Mouse (Mus musculus) kidney, embryonic 14.5 days (tissue): ENCODE data around the gene Ralgapa2. TPM values are rescaled to one million over a fixed set of nuclear protein-coding genes. Genes with fewer than 3 reads are reported as not detected.

ENCODE experiments used
- ATAC-seq: fragments of 200-750 bp; cut with Nextera tagmentation; 2 replicates; pipeline ENCODE4 v1.8.0; 2017; ENCODE audit warnings: moderate number of reproducible peaks, mild to moderate bottlenecking, moderate TSS enrichment, moderate library complexity; ENCODE audit not compliant: low FRiP score, low TSS enrichment
- H3K27ac ChIP-seq: fragments of 300-500 bp; sonication (generic); 2 replicates; pipeline ENCODE4 v1.5.1; 2014; ENCODE audit warnings: low read depth, mild to moderate bottlenecking, low read length, moderate library complexity, mixed read lengths
- H3K27me3 ChIP-seq: fragments of 300-500 bp; sonication (generic); 2 replicates; pipeline ENCODE4 v1.6.1; 2014; ENCODE audit warnings: mild to moderate bottlenecking, low read length; ENCODE audit not compliant: control insufficient read depth, insufficient read depth
- H3K36me3 ChIP-seq: fragments of 300-500 bp; sonication (generic); 2 replicates; pipeline ENCODE4 v1.6.1; 2014; ENCODE audit warnings: low read length, mixed read lengths; ENCODE audit not compliant: control insufficient read depth, insufficient read depth
- H3K4me1 ChIP-seq: fragments of 300-500 bp; sonication (generic); 2 replicates; pipeline ENCODE4 v1.6.1; 2014; ENCODE audit warnings: low read length, mixed read lengths; ENCODE audit not compliant: control insufficient read depth, insufficient read depth
- H3K4me2 ChIP-seq: fragments of 300-500 bp; sonication (generic); replicated peaks from 2 replicates; pipeline ENCODE4 v1.6.1; 2014; ENCODE audit warnings: low read depth, mild to moderate bottlenecking, low read length
- H3K4me3 ChIP-seq: fragments of 300-500 bp; sonication (generic); 2 replicates; pipeline ENCODE4 v1.5.1; 2014; ENCODE audit warnings: mild to moderate bottlenecking, low read length
- H3K9ac ChIP-seq: fragments of 300-500 bp; sonication (generic); 2 replicates; pipeline ENCODE4 v1.6.1; 2014; ENCODE audit warnings: low read depth, mild to moderate bottlenecking, low read length, moderate library complexity
- H3K9me3 ChIP-seq: fragments of 300-500 bp; sonication (generic); 2 replicates; pipeline ENCODE4 v1.6.1; 2016; ENCODE audit warnings: low read length; ENCODE audit not compliant: control insufficient read depth
- WGBS: fragments of 180-500 bp; shearing (Covaris S2); extraction: QIAGEN DNeasy Blood & Tissue Kit; methylation state at CpG from one replicate; pipeline ENCODE4 v1.1.7; 2014; 5-methylcytosine and 5-hydroxymethylcytosine counted together
- polyA plus RNA-seq: library from polyadenylated mRNA; unstranded; fragments of >200 nt; fragmentation: Nextera tagmentation; extraction: Ambion mirVana; gene quantifications from 2 replicates; pipeline ENCODE4 v1.2.1, GENCODE M21; 2014

Gene Ralgapa2
- polyA plus RNA-seq, 1 experiment from 2014 or later, result 8.5 TPM

DNA sequence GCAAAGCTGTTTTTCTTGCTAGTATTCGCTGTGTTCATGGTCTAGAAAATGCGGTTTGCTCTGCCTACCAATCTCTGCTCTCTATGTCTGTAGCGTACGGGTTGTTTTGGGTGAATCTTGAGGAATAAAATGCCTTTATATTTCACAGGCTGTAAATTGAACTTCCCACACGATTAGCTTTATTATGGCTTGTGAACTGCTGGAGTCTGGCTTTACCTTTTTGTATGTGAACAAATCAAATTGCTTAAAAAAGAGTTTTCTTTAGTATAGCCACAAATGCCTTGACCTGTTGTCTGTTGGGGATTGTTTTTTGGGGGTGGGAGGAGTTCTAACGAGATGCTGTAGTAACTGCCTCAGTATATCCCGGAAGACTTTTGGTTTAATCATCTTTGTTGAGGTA is 288.0 kb downstream of the Ralgapa2 start:
- Histone ChIP-seq H3K9me3 (no peaks in the 10 kb centered on the region), H3K4me3 (no peak overlapping the region), H3K27ac (no peak overlapping the region), H3K27me3 (peaks cover 88% of the 10 kb centered on the region), H3K9ac (no peak overlapping the region), H3K4me2 (no peak overlapping the region), H3K36me3 (no peaks in the 10 kb centered on the region), H3K4me1 (peaks cover 20% of the 10 kb centered on the region)
- no peak for ATAC-seq
- WGBS, result 11% methylated on average over 7 of the region's 7 CpGs

DNA sequence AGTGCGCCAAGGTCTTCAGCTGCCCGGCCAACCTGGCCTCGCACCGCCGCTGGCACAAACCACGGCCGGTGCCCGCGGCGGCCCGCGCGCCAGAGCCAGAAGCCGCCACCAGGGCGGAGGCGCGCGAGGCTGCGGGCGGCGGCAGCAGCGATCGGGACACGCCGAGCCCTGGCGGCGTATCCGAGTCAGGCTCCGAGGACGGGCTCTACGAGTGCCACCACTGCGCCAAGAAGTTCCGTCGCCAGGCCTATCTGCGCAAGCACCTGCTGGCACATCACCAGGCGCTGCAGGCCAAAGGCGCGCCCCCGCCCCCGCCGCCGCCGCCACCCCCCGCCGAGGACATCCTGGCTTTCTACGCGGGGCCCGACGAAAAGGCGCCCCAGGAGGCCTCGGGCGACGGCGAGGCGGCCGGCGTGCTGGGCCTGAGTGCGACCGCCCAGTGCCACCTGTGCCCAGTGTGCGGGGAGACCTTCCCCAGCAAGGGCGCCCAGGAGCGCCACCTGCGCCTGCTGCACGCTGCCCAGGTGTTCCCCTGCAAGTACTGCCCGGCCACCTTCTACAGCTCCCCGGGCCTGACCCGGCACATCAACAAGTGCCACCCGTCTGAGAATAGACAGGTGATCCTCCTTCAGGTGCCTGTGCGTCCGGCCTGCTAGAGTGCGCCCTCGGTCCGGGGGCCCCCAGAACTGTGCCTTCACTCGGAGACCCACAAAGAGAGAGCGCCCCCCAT is 288.8 kb downstream of the Ralgapa2 start:
- no peak overlapping the region for H3K9ac ChIP-seq
- peak overlapping the region; percentile 49 for H3K4me3 ChIP-seq
- H3K4me1 ChIP-seq, result peaks cover 20% of the 10 kb centered on the region
- H3K4me2 ChIP-seq, result peak overlapping the region; percentile 96
- ATAC-seq, result no peak
- no peaks in the 10 kb centered on the region for H3K36me3 ChIP-seq
- H3K9me3 ChIP-seq, result no peaks in the 10 kb centered on the region
- H3K27me3 ChIP-seq, result peaks cover 95% of the 10 kb centered on the region
- no peak overlapping the region for H3K27ac ChIP-seq
- under 1% methylated on average over 48 of the region's 75 CpGs for WGBS

DNA sequence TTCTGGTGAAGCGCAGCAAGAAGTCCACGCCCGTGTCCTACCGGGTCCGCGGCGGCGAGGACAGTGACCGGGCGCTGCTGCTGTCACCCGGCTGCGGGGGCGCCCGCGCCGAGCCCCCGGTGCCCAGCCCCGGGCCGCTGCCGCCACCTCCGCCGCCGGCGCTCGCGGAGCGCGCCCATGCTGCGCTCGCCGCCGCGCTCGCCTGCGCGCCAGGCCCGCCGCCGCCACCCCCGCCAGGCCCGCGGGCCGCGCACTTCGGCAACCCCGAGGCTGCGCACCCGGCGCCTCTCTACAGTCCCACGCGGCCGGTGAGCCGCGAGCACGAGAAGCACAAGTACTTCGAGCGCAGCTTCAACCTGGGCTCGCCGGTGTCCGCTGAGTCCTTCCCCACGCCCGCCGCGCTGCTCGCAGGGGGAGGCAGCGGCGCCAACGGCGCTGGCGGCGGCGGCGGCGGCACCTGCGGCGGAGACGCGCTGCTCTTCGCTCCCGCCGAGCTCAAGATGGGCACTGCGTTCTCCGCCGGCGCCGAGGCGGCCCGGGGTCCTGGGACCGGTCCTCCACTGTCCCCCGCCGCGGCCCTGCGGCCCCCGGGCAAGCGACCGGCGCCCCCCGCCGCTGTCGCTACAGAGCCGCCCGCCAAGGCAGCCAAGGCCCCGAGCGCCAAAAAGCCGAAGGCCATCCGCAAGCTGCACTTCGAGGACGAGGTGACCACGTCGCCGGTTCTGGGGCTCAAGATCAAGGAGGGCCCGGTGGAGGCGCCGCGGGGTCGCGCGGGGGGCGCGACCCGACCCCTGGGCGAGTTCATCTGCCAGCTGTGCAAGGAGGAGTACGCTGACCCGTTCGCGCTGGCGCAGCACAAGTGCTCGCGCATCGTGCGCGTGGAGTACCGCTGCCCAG is 289.6 kb downstream of the Ralgapa2 start:
- no peaks in the 10 kb centered on the region for H3K9me3 ChIP-seq
- peak overlapping the region; percentile 44 for H3K9ac ChIP-seq
- peaks cover 95% of the 10 kb centered on the region for H3K27me3 ChIP-seq
- no peaks in the 10 kb centered on the region for H3K36me3 ChIP-seq
- peak overlapping the region; percentile 96 for H3K4me2 ChIP-seq
- peak overlapping the region; percentile 49 for H3K4me3 ChIP-seq
- peak; percentile 1; the same call in 1 of the 2 replicates for ATAC-seq
- WGBS, result under 1% methylated on average over 117 of the region's 133 CpGs
- peaks cover 20% of the 10 kb centered on the region for H3K4me1 ChIP-seq
- H3K27ac ChIP-seq, result no peak overlapping the region

DNA sequence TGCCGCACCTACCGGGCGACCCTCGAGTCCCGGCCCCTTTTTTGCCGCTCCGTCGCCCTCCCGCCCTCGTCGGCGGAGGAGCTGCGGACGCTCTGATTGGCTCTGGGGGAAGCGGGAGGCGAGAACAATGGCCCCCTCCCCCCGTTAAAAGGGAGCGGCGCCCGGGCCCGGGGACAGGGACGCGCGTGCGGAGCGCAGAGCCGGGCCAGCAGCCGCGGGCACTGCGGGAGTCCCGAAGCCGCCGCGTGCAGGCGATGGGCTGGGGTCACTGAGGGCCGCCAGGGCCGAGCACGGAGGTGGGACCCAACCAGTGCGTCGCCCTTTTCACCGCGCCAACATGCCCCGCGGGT is 290.2 kb downstream of the Ralgapa2 start:
- 1% methylated on average over 35 of the region's 44 CpGs for WGBS
- Histone ChIP-seq H3K36me3 (no peaks in the 10 kb centered on the region), H3K4me2 (peak overlapping the region; percentile 96), H3K4me1 (peaks cover 20% of the 10 kb centered on the region), H3K9ac (peak overlapping the region; percentile 44; the same call in 1 of the 2 replicates), H3K4me3 (peak overlapping the region; percentile 49), H3K9me3 (no peaks in the 10 kb centered on the region), H3K27me3 (peaks cover 94% of the 10 kb centered on the region), H3K27ac (no peak overlapping the region)
- peak; percentile 56 for ATAC-seq

DNA sequence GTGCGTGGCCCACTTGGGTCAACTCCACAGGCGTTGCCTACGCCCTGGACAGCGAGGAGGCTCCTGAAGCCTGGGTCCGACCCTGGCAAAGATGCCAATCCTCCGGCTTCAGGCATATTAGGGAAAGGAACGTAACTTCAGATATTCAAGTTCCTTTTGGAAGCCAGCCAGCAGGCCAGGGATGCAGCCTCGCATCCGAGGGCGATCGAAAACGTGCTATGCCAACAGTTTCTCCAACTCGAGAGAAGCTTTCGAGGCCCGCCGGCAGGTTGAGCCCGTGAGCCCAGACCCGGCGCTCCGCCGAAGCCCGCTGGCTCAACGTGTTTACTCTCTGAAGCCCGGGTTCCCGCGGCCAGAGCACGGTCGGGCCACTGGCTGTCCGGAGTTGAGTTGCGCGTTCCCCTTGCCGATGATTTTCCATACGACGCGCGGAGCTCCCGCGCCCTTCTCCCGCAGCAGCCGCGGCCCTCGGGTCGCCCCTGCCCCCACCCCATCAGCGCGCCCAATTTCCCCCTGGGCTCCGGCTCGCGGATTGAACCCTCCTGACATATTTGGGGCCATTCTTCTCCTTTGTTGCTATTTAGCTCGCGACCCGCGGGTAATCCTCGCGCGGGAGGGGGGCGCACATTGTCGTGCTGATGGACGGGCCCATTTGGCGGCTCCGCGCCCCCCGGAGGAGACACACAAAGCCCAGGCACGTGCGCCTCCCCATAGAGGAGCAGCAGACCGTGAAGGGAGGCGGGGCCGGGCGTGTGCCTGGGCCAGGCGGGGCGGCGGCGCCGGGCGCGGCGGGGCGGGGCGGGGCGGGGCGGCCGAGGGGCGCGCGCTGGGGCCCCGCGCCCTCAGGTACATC is 290.8 kb downstream of the Ralgapa2 start, which contains the start of gene Insm1:
Gene Insm1 (plus strand): TSS at position 846 of the 853 bp plus-strand sequence.
- no peaks in the 10 kb centered on the region for H3K9me3 ChIP-seq
- H3K27me3 ChIP-seq, result peaks cover 94% of the 10 kb centered on the region
- peaks cover 20% of the 10 kb centered on the region for H3K4me1 ChIP-seq
- WGBS, result under 1% methylated on average over 74 of the region's 86 CpGs
- peak within 1 kb of the TSS; percentile 44 for H3K9ac ChIP-seq
- H3K36me3 ChIP-seq, result no peaks in the 10 kb centered on the region
- H3K27ac ChIP-seq, result no peak within 1 kb of the TSS
- peak within 1 kb of the TSS; percentile 96 for H3K4me2 ChIP-seq
- ATAC-seq, result peak; percentile 74
- H3K4me3 ChIP-seq, result peak within 1 kb of the TSS; percentile 49

DNA sequence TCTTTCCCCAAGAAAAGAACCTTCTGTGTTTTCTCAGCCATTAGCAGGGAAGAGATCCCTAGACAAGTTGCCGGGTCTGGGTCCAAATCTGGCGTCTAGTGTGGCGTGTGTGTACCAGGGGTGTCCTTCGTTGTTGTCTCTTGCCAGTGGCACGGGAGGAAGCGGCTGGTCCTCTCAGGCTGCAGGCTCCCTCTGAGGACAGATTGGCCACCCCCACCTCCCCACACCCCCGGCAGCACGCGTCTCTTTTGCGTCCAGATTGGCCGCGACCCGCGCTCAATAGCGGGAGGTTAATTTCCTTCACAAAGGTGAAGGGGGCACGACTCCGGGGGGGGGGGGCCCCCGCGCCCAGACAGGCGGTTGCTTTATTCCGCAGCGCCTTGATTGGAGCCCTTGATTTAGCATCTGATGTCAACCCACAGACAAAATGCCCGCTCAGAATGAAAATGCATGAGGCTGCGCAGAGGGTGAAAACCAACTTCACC is 291.5 kb downstream of the Ralgapa2 start:
- Histone ChIP-seq H3K27ac (no peak overlapping the region), H3K36me3 (no peaks in the 10 kb centered on the region), H3K4me2 (peak overlapping the region; percentile 96; the same call in 1 of the 2 replicates), H3K27me3 (peaks cover 94% of the 10 kb centered on the region), H3K4me3 (peak overlapping the region; percentile 49), H3K9me3 (no peaks in the 10 kb centered on the region), H3K4me1 (peaks cover 20% of the 10 kb centered on the region), H3K9ac (no peak overlapping the region)
- 1% methylated on average over 24 of the region's 24 CpGs for WGBS
- no peak for ATAC-seq

DNA sequence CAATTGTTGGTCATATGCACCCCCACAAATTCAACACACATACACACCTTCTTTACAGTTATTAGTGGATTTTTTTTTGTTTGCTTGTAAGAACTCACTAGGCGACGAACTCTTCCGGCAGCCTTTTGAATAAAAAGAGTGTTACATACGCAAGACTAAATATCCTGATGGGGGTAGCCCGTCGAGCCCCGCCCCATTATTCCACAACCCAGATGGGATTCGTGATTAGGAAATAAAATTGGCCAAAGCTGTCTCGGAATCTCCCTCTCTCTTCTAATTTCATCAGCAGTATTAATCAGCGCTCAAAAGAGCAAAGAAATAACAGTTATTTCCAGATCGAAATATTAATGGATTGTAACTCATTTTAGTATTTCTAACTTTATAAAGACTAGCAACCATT is 292.4 kb downstream of the Ralgapa2 start:
- H3K27ac ChIP-seq, result no peak overlapping the region
- H3K4me2 ChIP-seq, result no peak overlapping the region
- H3K4me3 ChIP-seq, result no peak overlapping the region
- WGBS, result 13% methylated on average over 11 of the region's 11 CpGs
- H3K27me3 ChIP-seq, result peaks cover 93% of the 10 kb centered on the region
- no peaks in the 10 kb centered on the region for H3K36me3 ChIP-seq
- H3K4me1 ChIP-seq, result peaks cover 20% of the 10 kb centered on the region
- ATAC-seq, result no peak
- H3K9ac ChIP-seq, result no peak overlapping the region
- no peaks in the 10 kb centered on the region for H3K9me3 ChIP-seq

DNA sequence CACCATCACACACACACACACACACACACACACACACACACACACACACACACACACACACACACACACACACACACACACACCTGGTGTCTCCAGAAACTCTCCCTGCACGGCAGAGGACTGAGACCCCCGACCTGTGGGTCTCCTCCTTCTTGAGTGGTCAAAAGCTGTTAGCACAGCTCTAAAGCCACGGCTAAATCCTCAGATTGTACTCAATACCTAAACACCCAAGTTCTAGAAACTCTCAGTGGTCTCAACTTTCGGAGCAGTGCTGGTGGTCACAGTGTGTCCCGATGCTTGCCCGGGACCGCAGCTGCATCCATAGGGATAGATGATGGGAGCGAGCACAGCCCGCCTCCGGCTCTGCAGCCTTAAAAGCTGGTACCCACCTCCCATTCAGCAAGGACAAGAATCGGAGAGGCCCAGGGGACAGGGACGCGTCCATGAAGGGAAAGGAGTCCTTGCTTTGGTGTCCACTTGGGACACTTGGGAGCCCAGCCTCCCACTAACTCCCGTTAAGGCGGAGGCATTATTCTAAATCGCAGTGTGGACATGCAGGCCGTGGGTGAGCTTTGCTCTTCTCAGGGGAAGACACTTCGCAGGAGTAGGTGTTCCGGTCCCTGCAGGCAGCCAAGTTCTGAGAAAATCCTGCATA is 293.1 kb downstream of the Ralgapa2 start:
- H3K27ac ChIP-seq, result no peak overlapping the region
- H3K27me3 ChIP-seq, result peaks cover 85% of the 10 kb centered on the region
- no peak overlapping the region for H3K4me2 ChIP-seq
- 2% methylated on average over 19 of the region's 19 CpGs for WGBS
- H3K9ac ChIP-seq, result no peak overlapping the region
- no peaks in the 10 kb centered on the region for H3K9me3 ChIP-seq
- ATAC-seq, result no peak
- H3K4me3 ChIP-seq, result no peak overlapping the region
- peaks cover 20% of the 10 kb centered on the region for H3K4me1 ChIP-seq
- H3K36me3 ChIP-seq, result no peaks in the 10 kb centered on the region
